Mouse (Mus musculus): Measurements from ENCODE around the gene Rap1gap. TPM values are rescaled to one million over a fixed set of nuclear protein-coding genes. Genes with fewer than 3 reads are reported as not detected.
A peak's percentile ranks its signal among the peaks of the same experiment; 100 is the strongest.

The Rap1gap gene
- polyA plus RNA-seq, 1 experiment from 2014 or later: 17.5 TPM

- WGBS: 54% methylated on average over 14 of the region's 14 CpGs
- ATAC-seq (ENCODE audit: insufficient number of reproducible peaks, insufficient read depth, low FRiP score, low read depth): no peak
- H3K27ac ChIP-seq (ENCODE audit: low read length): no peak overlapping the region
- no peaks in the 10 kb centered on the region for H3K9me3 ChIP-seq (ENCODE audit: control insufficient read depth, low read depth, low read length)
- no peak overlapping the region for H3K9ac ChIP-seq (replicated peaks; ENCODE audit: low read depth, low read length)
- no peaks in the 10 kb centered on the region for H3K4me1 ChIP-seq (ENCODE audit: control insufficient read depth, insufficient read depth, low read length)
- H3K36me3 ChIP-seq (ENCODE audit: control insufficient read depth, insufficient read depth, low read length): no peaks in the 10 kb centered on the region
- no peak overlapping the region for H3K4me2 ChIP-seq (replicated peaks; ENCODE audit: low read depth, low read length)
- H3K27me3 ChIP-seq (ENCODE audit: control insufficient read depth, insufficient read depth, low read length): no peaks in the 10 kb centered on the region
- no peak overlapping the region for H3K4me3 ChIP-seq (ENCODE audit: low read depth, low read length)
Observed at GRCm38 (mm10) chr4:137687234-137687825, 22.8 kb downstream of the Rap1gap start.

- Histone ChIP-seq H3K9me3 (ENCODE audit: control insufficient read depth, low read depth, low read length) (no peaks in the 10 kb centered on the region), H3K4me1 (ENCODE audit: control insufficient read depth, insufficient read depth, low read length) (peaks cover 4% of the 10 kb centered on the region), H3K4me3 (ENCODE audit: low read depth, low read length) (no peak overlapping the region), H3K27me3 (ENCODE audit: control insufficient read depth, insufficient read depth, low read length) (no peaks in the 10 kb centered on the region), H3K4me2 (replicated peaks; ENCODE audit: low read depth, low read length) (no peak overlapping the region), H3K9ac (replicated peaks; ENCODE audit: low read depth, low read length) (no peak overlapping the region), H3K36me3 (ENCODE audit: control insufficient read depth, insufficient read depth, low read length) (no peaks in the 10 kb centered on the region), H3K27ac (ENCODE audit: low read length) (no peak overlapping the region; the same call in 1 of the 2 replicates)
- peak; percentile 57 for ATAC-seq (ENCODE audit: insufficient number of reproducible peaks, insufficient read depth, low FRiP score, low read depth)
- 64% methylated on average over 10 of the region's 10 CpGs for WGBS
Observed at GRCm38 (mm10) chr4:137692107-137692902, 27.8 kb downstream of the Rap1gap start.

- no peak overlapping the region for H3K4me2 ChIP-seq (replicated peaks; ENCODE audit: low read depth, low read length)
- no peaks in the 10 kb centered on the region for H3K36me3 ChIP-seq (ENCODE audit: control insufficient read depth, insufficient read depth, low read length)
- peak overlapping the region; percentile 55 for H3K27ac ChIP-seq (ENCODE audit: low read length)
- no peak overlapping the region for H3K4me3 ChIP-seq (ENCODE audit: low read depth, low read length)
- no peaks in the 10 kb centered on the region for H3K27me3 ChIP-seq (ENCODE audit: control insufficient read depth, insufficient read depth, low read length)
- peaks cover 6% of the 10 kb centered on the region for H3K4me1 ChIP-seq (ENCODE audit: control insufficient read depth, insufficient read depth, low read length)
- 65% methylated on average over 8 of the region's 8 CpGs for WGBS
- ATAC-seq (ENCODE audit: insufficient number of reproducible peaks, insufficient read depth, low FRiP score, low read depth): no peak
- H3K9me3 ChIP-seq (ENCODE audit: control insufficient read depth, low read depth, low read length): no peaks in the 10 kb centered on the region
- no peak overlapping the region for H3K9ac ChIP-seq (replicated peaks; ENCODE audit: low read depth, low read length)
Observed at GRCm38 (mm10) chr4:137695300-137695699, 30.8 kb downstream of the Rap1gap start.

GRCm38 (mm10) chr4:137695900-137696299 is 31.4 kb downstream of the Rap1gap start:
- peaks cover 6% of the 10 kb centered on the region for H3K4me1 ChIP-seq (ENCODE audit: control insufficient read depth, insufficient read depth, low read length)
- no peaks in the 10 kb centered on the region for H3K27me3 ChIP-seq (ENCODE audit: control insufficient read depth, insufficient read depth, low read length)
- peak; percentile 60; the same call in 1 of the 2 replicates for ATAC-seq (ENCODE audit: insufficient number of reproducible peaks, insufficient read depth, low FRiP score, low read depth)
- 5% methylated on average over 4 of the region's 4 CpGs for WGBS
- H3K9ac ChIP-seq (replicated peaks; ENCODE audit: low read depth, low read length): no peak overlapping the region
- H3K27ac ChIP-seq (ENCODE audit: low read length): peak overlapping the region; percentile 55
- no peaks in the 10 kb centered on the region for H3K9me3 ChIP-seq (ENCODE audit: control insufficient read depth, low read depth, low read length)
- H3K36me3 ChIP-seq (ENCODE audit: control insufficient read depth, insufficient read depth, low read length): no peaks in the 10 kb centered on the region
- no peak overlapping the region for H3K4me2 ChIP-seq (replicated peaks; ENCODE audit: low read depth, low read length)
- H3K4me3 ChIP-seq (ENCODE audit: low read depth, low read length): no peak overlapping the region

- Histone ChIP-seq H3K9me3 (ENCODE audit: control insufficient read depth, low read depth, low read length) (no peaks in the 10 kb centered on the region), H3K27ac (ENCODE audit: low read length) (peak overlapping the region; percentile 75; the same call in 1 of the 2 replicates), H3K9ac (replicated peaks; ENCODE audit: low read depth, low read length) (no peak overlapping the region), H3K36me3 (ENCODE audit: control insufficient read depth, insufficient read depth, low read length) (no peaks in the 10 kb centered on the region), H3K4me2 (replicated peaks; ENCODE audit: low read depth, low read length) (no peak overlapping the region), H3K4me1 (ENCODE audit: control insufficient read depth, insufficient read depth, low read length) (peaks cover 10% of the 10 kb centered on the region), H3K4me3 (ENCODE audit: low read depth, low read length) (no peak overlapping the region), H3K27me3 (ENCODE audit: control insufficient read depth, insufficient read depth, low read length) (no peaks in the 10 kb centered on the region)
- no peak for ATAC-seq (ENCODE audit: insufficient number of reproducible peaks, insufficient read depth, low FRiP score, low read depth)
- 66% methylated on average over 13 of the region's 13 CpGs for WGBS
Observed at GRCm38 (mm10) chr4:137697156-137697885, 32.8 kb downstream of the Rap1gap start.

GRCm38 (mm10) chr4:137698076-137698985 is 33.8 kb downstream of the Rap1gap start:
- Histone ChIP-seq H3K27me3 (ENCODE audit: control insufficient read depth, insufficient read depth, low read length) (no peaks in the 10 kb centered on the region), H3K9ac (replicated peaks; ENCODE audit: low read depth, low read length) (no peak overlapping the region), H3K27ac (ENCODE audit: low read length) (peak overlapping the region; percentile 75), H3K36me3 (ENCODE audit: control insufficient read depth, insufficient read depth, low read length) (no peaks in the 10 kb centered on the region), H3K4me1 (ENCODE audit: control insufficient read depth, insufficient read depth, low read length) (peaks cover 10% of the 10 kb centered on the region), H3K4me2 (replicated peaks; ENCODE audit: low read depth, low read length) (no peak overlapping the region), H3K4me3 (ENCODE audit: low read depth, low read length) (no peak overlapping the region), H3K9me3 (ENCODE audit: control insufficient read depth, low read depth, low read length) (no peaks in the 10 kb centered on the region)
- peak; percentile 76 for ATAC-seq (ENCODE audit: insufficient number of reproducible peaks, insufficient read depth, low FRiP score, low read depth)
- 63% methylated on average over 7 of the region's 7 CpGs for WGBS

GRCm38 (mm10) chr4:137699264-137700211 is 35.0 kb downstream of the Rap1gap start:
- ATAC-seq (ENCODE audit: insufficient number of reproducible peaks, insufficient read depth, low FRiP score, low read depth): no peak

More at GRCm38 (mm10) chr4:137699264-137700211, 35.0 kb downstream of the Rap1gap start:
- Histone ChIP-seq H3K4me2 (replicated peaks; ENCODE audit: low read depth, low read length) (no peak overlapping the region), H3K27ac (ENCODE audit: low read length) (peak overlapping the region; percentile 75; the same call in 1 of the 2 replicates), H3K9ac (replicated peaks; ENCODE audit: low read depth, low read length) (no peak overlapping the region), H3K4me3 (ENCODE audit: low read depth, low read length) (no peak overlapping the region), H3K9me3 (ENCODE audit: control insufficient read depth, low read depth, low read length) (no peaks in the 10 kb centered on the region), H3K4me1 (ENCODE audit: control insufficient read depth, insufficient read depth, low read length) (peaks cover 10% of the 10 kb centered on the region), H3K36me3 (ENCODE audit: control insufficient read depth, insufficient read depth, low read length) (no peaks in the 10 kb centered on the region), H3K27me3 (ENCODE audit: control insufficient read depth, insufficient read depth, low read length) (no peaks in the 10 kb centered on the region)
- WGBS: 50% methylated on average over 21 of the region's 21 CpGs

Data from stomach, embryonic 14.5 days (tissue).